Mouse (Mus musculus) C2C12 (cell line): Measurements from ENCODE around the gene Tmem230.

Experiments used
- CTCF ChIP-seq: IDR thresholded peaks from one replicate; pipeline ENCODE4 v1.5.1; 2011; ENCODE audit not compliant: control insufficient read depth, insufficient read depth, insufficient read length
- MAX ChIP-seq: IDR thresholded peaks from one replicate; pipeline ENCODE4 v1.6.1; 2011; ENCODE audit warnings: mild to moderate bottlenecking, control low read depth
- MYOD1 ChIP-seq: IDR thresholded peaks from one replicate; pipeline ENCODE4 v1.6.1; 2011; ENCODE audit warnings: low read depth; ENCODE audit not compliant: control insufficient read depth, insufficient read length
- USF1 ChIP-seq: IDR thresholded peaks from one replicate; pipeline ENCODE4 v1.6.1; 2011; ENCODE audit warnings: low read depth, mild to moderate bottlenecking, control low read depth, moderate library complexity

- TF ChIP-seq MAX (no peak), CTCF (no peak), USF1 (no peak), MYOD1 (no peak)
These were observed 35.8 kb upstream of the Tmem230 start for GRCm38 (mm10) chr2:132283236-132284070.
